Mouse (Mus musculus) frontal cortex, adult (tissue): ENCODE results near the gene Ehd2.

ENCODE experiments used
- ATAC-seq: cut with Nextera tagmentation; 2 replicates; pipeline ENCODE4 v1.9.2; 2017; ENCODE audit warnings: mild to moderate bottlenecking, moderate library complexity, mixed read lengths; ENCODE audit not compliant: low TSS enrichment

The Ehd2 gene

GRCm38 (mm10) chr7:15975451-15975850 lies 8.1 kb upstream of the Ehd2 start:
- ATAC-seq: no peak

- ATAC-seq: peak; percentile 46; the same call in 1 of the 2 replicates
These were observed 7.3 kb upstream of the Ehd2 start for GRCm38 (mm10) chr7:15974712-15975111.

- no peak for ATAC-seq
These were observed 4.9 kb upstream of the Ehd2 start for GRCm38 (mm10) chr7:15972247-15972646.

GRCm38 (mm10) chr7:15969674-15970073 lies 2.3 kb upstream of the Ehd2 start:
- ATAC-seq: no peak

GRCm38 (mm10) chr7:15968322-15968721 lies 955 bp upstream of the Ehd2 start:
- no peak for ATAC-seq

GRCm38 (mm10) chr7:15966489-15966888 lies 878 bp downstream of the Ehd2 start:
- no peak for ATAC-seq

GRCm38 (mm10) chr7:15963798-15964652 lies 3.3 kb downstream of the Ehd2 start:
- ATAC-seq: no peak

GRCm38 (mm10) chr7:15962311-15963288 lies 4.8 kb downstream of the Ehd2 start:
- ATAC-seq: no peak

- ATAC-seq: no peak
These were observed 5.6 kb downstream of the Ehd2 start for GRCm38 (mm10) chr7:15961798-15962197.

GRCm38 (mm10) chr7:15961239-15961638 lies 6.1 kb downstream of the Ehd2 start:
- no peak for ATAC-seq

- ATAC-seq: no peak
These were observed 6.7 kb downstream of the Ehd2 start for GRCm38 (mm10) chr7:15960691-15961090.

GRCm38 (mm10) chr7:15956143-15956542 lies 11.2 kb downstream of the Ehd2 start:
- no peak for ATAC-seq

GRCm38 (mm10) chr7:15955509-15955908 lies 11.9 kb downstream of the Ehd2 start:
- ATAC-seq: no peak

GRCm38 (mm10) chr7:15954978-15955443 lies 12.4 kb downstream of the Ehd2 start:
- ATAC-seq: no peak

- no peak for ATAC-seq
These were observed 12.9 kb downstream of the Ehd2 start for GRCm38 (mm10) chr7:15954436-15954835.

GRCm38 (mm10) chr7:15953307-15954074 lies 13.9 kb downstream of the Ehd2 start:
- ATAC-seq: no peak

GRCm38 (mm10) chr7:15952416-15952815 lies 15.0 kb downstream of the Ehd2 start:
- ATAC-seq: no peak

- no peak for ATAC-seq
These were observed 17.4 kb downstream of the Ehd2 start for GRCm38 (mm10) chr7:15950008-15950407.

- no peak for ATAC-seq
These were observed 18.1 kb downstream of the Ehd2 start for GRCm38 (mm10) chr7:15949216-15949790.

GRCm38 (mm10) chr7:15948381-15948941 lies 18.9 kb downstream of the Ehd2 start:
- 0 out of 2 replicates have a peak, but pooled peaks have one; percentile 13 for ATAC-seq
